In genomic region chr9:77546010-77546409, GRCm38 (mm10) we compare ENCODE assay signal across 11 mouse cellular contexts. TPM values are rescaled to one million over a fixed set of nuclear protein-coding genes. Genes with fewer than 3 reads are reported as not detected.
DNase-seq lines count a peak whose midpoint lies in the region; ATAC-seq and TF ChIP-seq lines count a peak whose summit lies in the region.
"Had no signal": no experiment of that assay in that cellular context is flagged by ENCODE, and none has a peak within 500 bp of the region (broad histone marks: within the 10 kb centered on the region; RNA-seq: fewer than 3 reads in every experiment).

No protein-coding gene starts in this region.

- peaks cover 15% of the 10 kb centered on the region for H3K27me3 ChIP-seq in hindbrain, embryonic 13.5 days
- H3K27me3 ChIP-seq in hindbrain, embryonic 16.5 days (replicated peaks; ENCODE audit: control insufficient read depth, insufficient read depth, low read length): no peaks in the 10 kb centered on the region
- H3K27me3 ChIP-seq in kidney, adult 2 months (replicated peaks; ENCODE audit: control insufficient read depth, insufficient read depth, low read length): no peaks in the 10 kb centered on the region

- 60% methylated on average over 3 of the region's 3 CpGs for WGBS in hindbrain, embryonic 13.5 days
- WGBS in hindbrain, embryonic 16.5 days: 69% methylated on average over 3 of the region's 3 CpGs
- 49% methylated on average over 3 of the region's 3 CpGs for WGBS in kidney, adult 2 months

- TF ChIP-seq POLR2A in kidney, adult 2 months (IDR thresholded peaks at IDR 0.05; ENCODE audit: low read depth, low read length): no peak

- H3K9ac ChIP-seq in hindbrain, embryonic 13.5 days: no peak overlapping the region
- no peak overlapping the region for H3K9ac ChIP-seq in hindbrain, embryonic 16.5 days (ENCODE audit: low read depth, low read length)
- H3K9ac ChIP-seq: liver, embryonic 14.5 days had no signal

- no peaks in the 10 kb centered on the region for H3K36me3 ChIP-seq in hindbrain, embryonic 13.5 days
- no peaks in the 10 kb centered on the region for H3K36me3 ChIP-seq in hindbrain, embryonic 16.5 days (ENCODE audit: control insufficient read depth, insufficient read depth, low read length)
- H3K36me3 ChIP-seq in kidney, adult 2 months (ENCODE audit: control insufficient read depth, insufficient read depth, low read length): no peaks in the 10 kb centered on the region
- H3K36me3 ChIP-seq: hindbrain, embryonic 10.5 days; neural tube, embryonic 12.5 days had no signal

- H3K9me3 ChIP-seq in hindbrain, embryonic 13.5 days: no peaks in the 10 kb centered on the region
- no peaks in the 10 kb centered on the region for H3K9me3 ChIP-seq in hindbrain, embryonic 16.5 days (ENCODE audit: control insufficient read depth, low read length)
- H3K9me3 ChIP-seq: hindbrain, embryonic 10.5 days; neural tube, embryonic 12.5 days had no signal

- H3K27ac ChIP-seq in hindbrain, embryonic 13.5 days: no peak overlapping the region
- no peak overlapping the region for H3K27ac ChIP-seq in hindbrain, embryonic 16.5 days (ENCODE audit: low read depth, low read length)
- peak overlapping the region; percentile 21; the same call in 1 of the 2 replicates for H3K27ac ChIP-seq in kidney, adult 2 months (ENCODE audit: insufficient read depth, low read depth, low read length)
- H3K27ac ChIP-seq: liver, embryonic 14.5 days; neural tube, embryonic 12.5 days had no signal

- no peak overlapping the region for H3K4me3 ChIP-seq in hindbrain, embryonic 13.5 days
- H3K4me3 ChIP-seq in hindbrain, embryonic 16.5 days (ENCODE audit: low read length): no peak overlapping the region
- no peak overlapping the region for H3K4me3 ChIP-seq in kidney, adult 2 months (ENCODE audit: insufficient read depth, low read depth, low read length)

- peak; percentile 28 for DNase-seq in WW6 (ENCODE audit: low read depth, low spot score)
- DNase-seq in kidney, adult 2 months: peak; percentile 85
- peak; percentile 27 for DNase-seq in naive thymus-derived CD4-positive, alpha-beta T cell, adult 2 months (ENCODE audit: low read depth)
- DNase-seq in spleen, adult 12 weeks (ENCODE audit: low spot score): no peak
- DNase-seq in cerebellum, adult 11 months: no peak
- no peak for DNase-seq in gastrocnemius, postnatal 4 days (ENCODE audit: low spot score in 2 of 2)

- H3K4me1 ChIP-seq in hindbrain, embryonic 13.5 days (replicated peaks): peaks cover 26% of the 10 kb centered on the region
- peaks cover 15% of the 10 kb centered on the region for H3K4me1 ChIP-seq in hindbrain, embryonic 16.5 days (ENCODE audit: control insufficient read depth, insufficient read depth, low read depth, low read length)
- H3K4me1 ChIP-seq in kidney, adult 2 months (ENCODE audit: control insufficient read depth, insufficient read depth, low read length): peaks cover 17% of the 10 kb centered on the region; the same call in 1 of the 2 replicates

- peak overlapping the region; percentile 92; the same call in 1 of the 2 replicates for H3K4me2 ChIP-seq in hindbrain, embryonic 13.5 days
- H3K4me2 ChIP-seq in hindbrain, embryonic 16.5 days (ENCODE audit: low read length): no peak overlapping the region

- ATAC-seq in hindbrain, embryonic 13.5 days (ENCODE audit: low FRiP score): no peak
- ATAC-seq in hindbrain, embryonic 16.5 days: no peak

- TF ChIP-seq CTCF in kidney, adult 2 months (conservative IDR thresholded peaks at IDR 0.05; ENCODE audit: insufficient read depth, insufficient read length, low read depth, low read length): no peak; the same call in 1 of the 2 replicates

RNA-seq across cellular contexts. Expression of gene Lrrc1, which starts 1.3 kb away (rescaled TPM):
- polyA plus RNA-seq in hindbrain, embryonic 13.5 days (2015; fragmentation: Nextera tagmentation; extraction: Ambion mirVana): 4.9 and 5.6 TPM in 2 replicates
- polyA plus RNA-seq in hindbrain, embryonic 16.5 days (2015; fragmentation: Nextera tagmentation; extraction: Ambion mirVana): 5.0 and 5.5 TPM in 2 replicates
- 34.0 and 40.7 TPM in 2 replicates for polyA plus RNA-seq in kidney, adult 2 months (2012; rRNA removed)
- total RNA-seq in gastrocnemius, postnatal 4 days (2021): 1 to 10 TPM; 4.5 to 5.9 TPM

Comparison
In these comparisons a context has a peak if more than half of its experiments do, and no peak if none do; other contexts are left out.
1. DNase-seq: peak in WW6 (single experiment), kidney, adult 2 months (single experiment) and naive thymus-derived CD4-positive, alpha-beta T cell, adult 2 months (single experiment); none in spleen, adult 12 weeks (single experiment), cerebellum, adult 11 months (single experiment) and gastrocnemius, postnatal 4 days (0 of 2).